In the genomic region with DNA sequence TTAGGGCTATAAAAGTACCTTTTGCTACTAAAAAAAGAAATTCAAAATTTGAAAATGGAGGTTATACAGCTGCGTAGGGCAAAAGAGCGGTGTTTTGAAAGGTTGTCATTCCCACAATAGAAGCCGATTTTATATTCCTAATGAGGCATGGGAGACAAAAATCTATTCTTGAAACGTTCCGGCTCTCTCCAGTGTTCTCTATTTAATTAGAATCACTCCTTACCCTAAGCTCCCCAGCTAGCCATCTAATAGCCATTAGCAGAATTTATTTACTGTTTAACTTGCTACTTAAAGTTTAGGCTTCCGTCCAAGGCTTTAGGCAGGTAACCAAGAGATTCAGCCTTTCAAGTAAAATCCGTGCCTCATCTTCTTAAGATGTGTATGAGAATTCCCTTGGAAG, we compare ENCODE assay signal across 34 mouse cellular contexts.
"Had no signal": no experiment of that assay in that cellular context is flagged by ENCODE, and none has a peak within 500 bp of the region (broad histone marks: within the 10 kb centered on the region; RNA-seq: fewer than 3 reads in every experiment).

No protein-coding gene starts in this region.

- ATAC-seq: hindbrain, embryonic 16.5 days; hindbrain, postnatal 0 days; inflammation-experienced regulatory T-cells, adult 6 months; intestine, embryonic 15.5 days; intestine, embryonic 16.5 days; intestine, postnatal 0 days had no signal

- DNase-seq: heart, postnatal 10 days; heart, postnatal 14 days; heart, postnatal 36 days; heart, postnatal 4 days; kidney, adult 11 months; kidney, adult 18-20 months; kidney, adult 2 months; kidney, adult 8-10 months; kidney, adult 9 months; kidney, postnatal 10 days; kidney, postnatal 14 days; kidney, postnatal 25 days; kidney, postnatal 36 days; kidney, postnatal 4 days; layer of hippocampus, adult 9-11 months; layer of hippocampus, postnatal 36 days had no signal

- H3K9me3 ChIP-seq: heart, embryonic 12.5 days; heart, embryonic 13.5 days; heart, embryonic 15.5 days; hindbrain, embryonic 10.5 days; hindbrain, embryonic 12.5 days; hindbrain, embryonic 13.5 days; hindbrain, embryonic 15.5 days; intestine, embryonic 15.5 days; kidney, embryonic 15.5 days had no signal

- H3K27ac ChIP-seq: heart, embryonic 13.5 days; heart, embryonic 15.5 days; hindbrain, embryonic 10.5 days; hindbrain, embryonic 12.5 days; hindbrain, embryonic 13.5 days; hindbrain, embryonic 14.5 days; hindbrain, embryonic 15.5 days; hindbrain, postnatal 0 days; intestine, embryonic 15.5 days; kidney, embryonic 15.5 days; kidney, postnatal 0 days; layer of hippocampus, adult 2 months; left cerebral cortex, adult 2 months had no signal

- H3K4me2 ChIP-seq: heart, embryonic 12.5 days; heart, embryonic 13.5 days; heart, embryonic 15.5 days; hindbrain, embryonic 12.5 days; hindbrain, embryonic 13.5 days; hindbrain, embryonic 14.5 days; hindbrain, embryonic 15.5 days; intestine, embryonic 15.5 days; kidney, embryonic 15.5 days had no signal

- H3K4me3 ChIP-seq: heart, embryonic 12.5 days; heart, embryonic 13.5 days; heart, embryonic 15.5 days; hindbrain, embryonic 10.5 days; hindbrain, embryonic 12.5 days; hindbrain, embryonic 13.5 days; hindbrain, embryonic 15.5 days; intestine, embryonic 15.5 days; kidney, embryonic 15.5 days; layer of hippocampus, adult 2 months; left cerebral cortex, adult 2 months had no signal

- H3K9ac ChIP-seq: heart, embryonic 12.5 days; heart, embryonic 13.5 days; heart, embryonic 15.5 days; hindbrain, embryonic 12.5 days; hindbrain, embryonic 13.5 days; hindbrain, embryonic 14.5 days; hindbrain, embryonic 15.5 days; intestine, embryonic 15.5 days; kidney, embryonic 15.5 days had no signal

- H3K4me1 ChIP-seq: heart, embryonic 13.5 days; hindbrain, embryonic 10.5 days; hindbrain, embryonic 12.5 days; hindbrain, embryonic 13.5 days; hindbrain, embryonic 15.5 days had no signal

- H3K36me3 ChIP-seq: heart, embryonic 12.5 days; heart, embryonic 13.5 days; heart, embryonic 15.5 days; hindbrain, embryonic 10.5 days; hindbrain, embryonic 12.5 days; hindbrain, embryonic 13.5 days; hindbrain, embryonic 15.5 days; intestine, embryonic 15.5 days; kidney, embryonic 15.5 days had no signal

- H3K27me3 ChIP-seq: heart, embryonic 12.5 days; heart, embryonic 13.5 days; heart, embryonic 15.5 days; hindbrain, embryonic 12.5 days; hindbrain, embryonic 13.5 days; hindbrain, embryonic 15.5 days; intestine, embryonic 15.5 days; kidney, embryonic 15.5 days had no signal
